In genomic region chr17:55711984-55712811, GRCm38 (mm10) we compare ENCODE assay signal across 7 mouse cellular contexts. TPM values are rescaled to one million over a fixed set of nuclear protein-coding genes. Genes with fewer than 3 reads are reported as not detected.
A peak's percentile ranks its signal among the peaks of the same experiment; 100 is the strongest.
DNase-seq lines count a peak whose midpoint lies in the region; ATAC-seq lines count a peak whose summit lies in the region.

Gene Pot1b (minus strand): TSS chr17:55712628.

- H3K27ac ChIP-seq in embryonic facial prominence, embryonic 12.5 days = 0 out of 2 replicates have a peak within 1 kb of the TSS, but pooled peaks have one; percentile 42
- H3K27ac ChIP-seq in limb, embryonic 11.5 days (replicated peaks; ENCODE audit: low read depth, low read length) = no peak within 1 kb of the TSS
- H3K27ac ChIP-seq in midbrain, embryonic 14.5 days (replicated peaks; ENCODE audit: low read depth, low read length) = 0 out of 2 replicates have a peak within 1 kb of the TSS, but pooled peaks have one; percentile 41

- H3K9ac ChIP-seq in embryonic facial prominence, embryonic 12.5 days = peak within 1 kb of the TSS; percentile 65
- peak within 1 kb of the TSS; percentile 54 for H3K9ac ChIP-seq in limb, embryonic 11.5 days (ENCODE audit: low read length)
- peak within 1 kb of the TSS; percentile 49; the same call in 1 of the 2 replicates for H3K9ac ChIP-seq in midbrain, embryonic 14.5 days (replicated peaks; ENCODE audit: low read length)

- H3K27me3 ChIP-seq in embryonic facial prominence, embryonic 12.5 days = no peaks in the 10 kb centered on the region
- H3K27me3 ChIP-seq in limb, embryonic 11.5 days (ENCODE audit: control insufficient read depth, insufficient read depth, low read length) = no peaks in the 10 kb centered on the region
- no peaks in the 10 kb centered on the region for H3K27me3 ChIP-seq in midbrain, embryonic 14.5 days (ENCODE audit: control insufficient read depth, insufficient read depth, low read length)

- peak within 1 kb of the TSS; percentile 75 for H3K4me3 ChIP-seq in embryonic facial prominence, embryonic 12.5 days
- peak within 1 kb of the TSS; percentile 54 for H3K4me3 ChIP-seq in limb, embryonic 11.5 days (ENCODE audit: low read depth, low read length)
- H3K4me3 ChIP-seq in midbrain, embryonic 14.5 days (replicated peaks; ENCODE audit: low read depth, low read length) = peak within 1 kb of the TSS; percentile 57

- no peaks in the 10 kb centered on the region for H3K36me3 ChIP-seq in embryonic facial prominence, embryonic 12.5 days
- H3K36me3 ChIP-seq in limb, embryonic 11.5 days (ENCODE audit: control insufficient read depth, insufficient read depth, low read length) = no peaks in the 10 kb centered on the region
- peaks cover 19% of the 10 kb centered on the region for H3K36me3 ChIP-seq in midbrain, embryonic 14.5 days (ENCODE audit: control insufficient read depth, insufficient read depth, low read length)

- ATAC-seq in embryonic facial prominence, embryonic 12.5 days (ENCODE audit: insufficient number of reproducible peaks, insufficient read depth, low FRiP score, low TSS enrichment) = peak; percentile 97
- peak; percentile 99 for ATAC-seq in limb, embryonic 11.5 days (ENCODE audit: insufficient number of reproducible peaks, low FRiP score, low TSS enrichment, low read depth)
- peak; percentile 98 for ATAC-seq in midbrain, embryonic 14.5 days (ENCODE audit: low FRiP score, low TSS enrichment)

- H3K4me1 ChIP-seq in embryonic facial prominence, embryonic 12.5 days = no peaks in the 10 kb centered on the region
- H3K4me1 ChIP-seq in limb, embryonic 11.5 days (ENCODE audit: control insufficient read depth, insufficient read depth, low read length) = no peaks in the 10 kb centered on the region
- no peaks in the 10 kb centered on the region for H3K4me1 ChIP-seq in midbrain, embryonic 14.5 days (ENCODE audit: control insufficient read depth, insufficient read depth, low read length)

- peak; percentile 98 for DNase-seq in adrenal gland, postnatal 25 days
- peak; percentile 99 for DNase-seq in heart, adult 11 months
- DNase-seq in kidney, adult 18-20 months = peak; percentile 98
- DNase-seq in limb, embryonic 11.5 days (ENCODE audit: low spot score) = peak; percentile 99
- DNase-seq in midbrain, embryonic 14.5 days = peak; percentile 98
- peak; percentile 89 to 96 for DNase-seq in spleen, adult 18-20 months

- WGBS in embryonic facial prominence, embryonic 12.5 days = under 1% methylated on average over 37 of the region's 37 CpGs
- under 1% methylated on average over 36 of the region's 37 CpGs for WGBS in limb, embryonic 11.5 days
- WGBS in midbrain, embryonic 14.5 days = under 1% methylated on average over 36 of the region's 37 CpGs

- no peaks in the 10 kb centered on the region for H3K9me3 ChIP-seq in embryonic facial prominence, embryonic 12.5 days
- H3K9me3 ChIP-seq in limb, embryonic 11.5 days (ENCODE audit: control insufficient read depth, low read length) = no peaks in the 10 kb centered on the region
- no peaks in the 10 kb centered on the region for H3K9me3 ChIP-seq in midbrain, embryonic 14.5 days (ENCODE audit: control insufficient read depth, low read length)

- peak within 1 kb of the TSS; percentile 67 for H3K4me2 ChIP-seq in embryonic facial prominence, embryonic 12.5 days (replicated peaks)
- peak within 1 kb of the TSS; percentile 60 for H3K4me2 ChIP-seq in limb, embryonic 11.5 days (ENCODE audit: low read depth, severe bottlenecking)
- peak within 1 kb of the TSS; percentile 87 for H3K4me2 ChIP-seq in midbrain, embryonic 14.5 days (ENCODE audit: low read length)

RNA-seq across cellular contexts. Expression of gene Pot1b, which starts in this region (rescaled TPM):
- total RNA-seq in adrenal gland, postnatal 25 days (2021) = 8.2 and 12.5 TPM in 2 replicates
- 11.1 and 13.0 TPM in 2 replicates for polyA plus RNA-seq in embryonic facial prominence, embryonic 12.5 days (2016; fragmentation: Nextera tagmentation; extraction: Ambion mirVana)
- polyA plus RNA-seq in limb, embryonic 11.5 days (2014; fragmentation: Nextera tagmentation; extraction: Ambion mirVana) = 10.1 and 11.4 TPM in 2 replicates
- 6.0 and 7.0 TPM in 2 replicates for polyA plus RNA-seq in midbrain, embryonic 14.5 days (2014; fragmentation: Nextera tagmentation; extraction: Ambion mirVana)
